Mouse (Mus musculus) cerebral cortex, adult 2 months (tissue): Measurements from ENCODE around the gene Grm7.

Experiments
- WGBS: fragments of 180-500 bp; shearing (Covaris S2); methylation state at CpG from one replicate; pipeline ENCODE4 v1.1.7; 2018; 5-methylcytosine and 5-hydroxymethylcytosine counted together

Grm7 gene

DNA sequence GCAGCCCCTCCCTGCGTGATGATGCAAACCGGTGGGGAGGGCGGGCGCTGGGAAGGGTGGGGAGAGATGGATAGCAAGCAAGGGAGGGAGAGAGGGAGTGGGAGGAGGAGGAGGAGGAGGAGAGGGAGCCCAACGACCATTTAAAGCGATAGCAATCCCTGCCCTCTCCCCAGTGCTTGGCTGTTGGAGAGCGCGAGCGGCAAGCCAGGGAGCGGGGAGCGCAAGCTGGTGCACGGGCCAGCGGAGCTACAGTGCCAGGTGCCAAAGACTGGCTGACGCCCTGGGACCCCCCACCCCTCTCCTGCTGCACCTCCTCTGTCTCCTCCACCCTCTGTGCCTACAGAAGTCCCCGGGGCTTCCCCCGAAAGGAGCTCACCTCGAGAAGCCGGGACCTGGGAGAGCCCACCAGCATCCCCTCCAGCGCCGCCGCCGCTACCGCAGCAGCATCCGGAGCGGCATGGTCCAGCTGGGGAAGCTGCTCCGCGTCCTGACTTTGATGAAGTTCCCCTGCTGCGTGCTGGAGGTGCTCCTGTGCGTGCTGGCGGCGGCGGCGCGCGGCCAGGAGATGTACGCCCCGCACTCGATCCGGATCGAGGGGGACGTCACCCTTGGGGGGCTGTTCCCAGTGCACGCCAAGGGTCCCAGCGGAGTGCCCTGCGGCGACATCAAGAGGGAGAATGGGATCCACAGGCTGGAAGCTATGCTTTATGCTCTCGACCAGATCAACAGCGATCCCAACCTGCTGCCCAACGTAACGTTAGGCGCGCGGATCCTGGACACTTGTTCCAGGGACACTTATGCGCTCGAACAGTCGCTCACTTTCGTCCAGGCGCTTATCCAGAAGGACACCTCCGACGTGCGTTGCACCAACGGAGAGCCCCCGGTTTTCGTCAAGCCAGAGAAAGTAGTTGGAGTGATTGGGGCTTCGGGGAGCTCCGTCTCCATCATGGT, at the start of gene Grm7:
Grm7 (plus strand) TSS at position 171 of the 951 bp plus-strand sequence.
- WGBS, result under 1% methylated on average over 65 of the region's 65 CpGs

DNA sequence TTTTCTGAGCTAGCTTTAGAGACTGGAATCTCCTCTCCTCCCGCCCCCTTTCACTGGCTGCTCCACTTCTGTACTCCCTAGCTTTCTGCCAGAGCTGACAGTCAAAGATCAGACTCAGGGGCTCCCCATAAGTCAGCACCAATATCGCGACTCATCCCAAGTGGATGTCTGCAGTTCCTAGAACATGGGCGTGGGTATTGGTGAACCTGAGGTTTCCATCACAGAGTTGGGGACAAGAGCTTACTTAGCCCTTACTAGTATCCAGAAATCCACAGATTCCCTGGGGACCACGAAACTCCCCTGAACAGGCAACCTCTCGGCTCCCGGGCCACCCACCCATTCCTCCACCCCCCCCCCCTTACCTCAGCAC, 355 bp upstream of the Grm7 start:
- 2% methylated on average over 7 of the region's 7 CpGs for WGBS

DNA sequence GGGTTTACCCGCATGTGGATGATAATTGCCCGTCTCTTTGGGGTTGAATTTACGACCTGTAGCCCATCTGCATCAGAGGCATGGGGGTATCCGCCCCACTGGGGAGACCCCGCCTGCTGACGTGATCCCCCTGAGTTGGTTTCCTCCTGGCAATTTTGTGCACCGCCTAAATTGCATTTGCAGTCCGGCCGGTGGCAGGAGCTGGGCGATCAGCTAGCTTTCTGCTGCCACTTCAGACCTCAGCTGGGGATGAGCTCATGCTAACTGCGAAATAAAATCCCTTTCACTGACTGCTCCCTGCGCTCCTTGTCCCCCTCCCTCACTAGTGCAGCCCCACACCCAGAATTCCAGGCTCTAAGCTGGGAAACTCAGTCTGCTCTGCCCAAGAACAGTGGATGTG, 1.5 kb downstream of the Grm7 start:
- 2% methylated on average over 12 of the region's 12 CpGs for WGBS

DNA sequence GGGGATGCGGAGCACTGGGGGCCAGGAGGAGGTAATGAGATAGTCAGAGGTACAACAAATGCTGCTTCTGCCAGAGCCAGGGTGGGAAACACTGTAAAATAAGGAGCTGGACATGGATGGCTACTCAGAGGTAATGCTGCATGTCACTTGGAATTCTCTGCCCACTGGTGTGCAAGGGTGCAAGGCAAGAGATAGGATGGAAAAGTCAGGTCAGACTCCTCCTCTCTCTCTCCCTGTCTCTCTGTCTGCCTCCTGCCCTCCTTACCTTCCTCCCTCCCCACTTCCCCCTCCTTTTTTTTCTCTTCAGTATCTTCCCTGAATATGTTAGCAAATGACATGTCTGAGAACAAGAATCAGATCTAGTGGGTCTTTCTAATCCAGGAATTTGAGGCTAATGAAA, 3.8 kb downstream of the Grm7 start:
- 41% methylated on average over 1 of the region's 1 CpGs for WGBS

DNA sequence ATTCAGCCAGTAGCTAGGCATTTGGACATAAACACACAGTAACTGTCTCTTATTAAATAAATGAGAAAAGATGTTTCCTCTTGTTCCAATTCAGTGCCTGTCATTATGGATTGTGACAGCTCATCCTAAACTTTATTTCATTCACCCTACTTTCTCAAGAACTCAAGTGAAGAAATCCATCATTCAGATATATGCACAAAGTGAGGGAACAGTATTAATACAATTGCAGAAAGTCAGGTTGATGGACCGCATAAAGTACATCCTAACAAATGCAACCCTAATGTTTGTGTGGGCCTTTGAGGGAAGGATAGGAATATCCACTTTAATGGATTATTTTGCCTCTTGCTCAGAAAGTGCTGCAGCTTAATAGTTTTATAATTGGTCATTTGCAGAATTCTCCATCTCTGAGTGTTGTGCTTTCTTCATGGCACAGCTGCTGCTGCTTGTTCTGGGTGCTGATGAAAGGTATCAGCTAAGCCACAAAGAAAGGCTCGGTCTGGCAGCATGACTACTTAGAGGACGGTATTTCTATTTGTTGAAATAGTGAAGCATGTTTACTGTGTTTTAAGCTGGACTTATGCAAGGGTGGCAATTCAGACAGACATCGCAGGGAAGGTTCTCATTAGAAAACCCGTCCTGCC, 8.1 kb downstream of the Grm7 start:
- 60% methylated on average over 5 of the region's 5 CpGs for WGBS

DNA sequence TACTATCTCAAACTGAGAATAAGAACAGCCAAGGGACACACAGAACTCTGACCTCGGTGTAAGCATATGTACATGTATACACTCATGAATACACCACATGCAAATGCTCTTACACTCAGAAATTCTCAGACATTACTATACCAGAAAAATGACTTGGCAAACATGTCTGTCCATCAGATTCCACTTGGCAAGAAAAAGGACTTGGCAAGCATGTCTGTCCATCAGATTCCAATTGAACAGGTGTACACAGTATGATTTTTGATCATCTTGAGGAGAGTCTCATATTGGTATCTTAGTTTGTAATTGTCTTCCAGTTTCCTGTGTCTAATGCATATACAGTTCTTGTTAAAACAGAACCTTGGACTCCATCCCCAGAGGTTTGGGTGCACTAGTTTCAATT, 19.1 kb downstream of the Grm7 start:
- WGBS, result 92% methylated on average over 1 of the region's 1 CpGs

DNA sequence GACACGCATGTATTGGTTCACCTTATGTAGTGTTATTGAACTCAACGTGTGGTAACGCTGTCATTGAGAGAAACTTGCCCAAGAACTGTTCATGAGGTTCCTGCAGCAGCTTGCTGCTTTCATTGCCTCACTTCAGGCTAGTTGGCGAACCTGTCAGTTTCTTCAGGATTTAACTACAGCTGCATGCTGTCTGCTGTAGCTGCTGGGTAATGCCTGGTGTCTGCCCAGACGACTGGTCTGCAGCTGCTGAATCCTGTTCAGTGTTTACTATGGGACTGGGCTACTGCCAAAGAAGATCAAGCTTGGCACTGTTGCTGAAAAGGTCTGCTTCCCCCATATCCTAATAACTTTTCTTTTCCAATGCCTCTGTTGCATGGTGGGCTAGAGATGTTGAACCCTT, 23.1 kb downstream of the Grm7 start:
- WGBS, result 46% methylated on average over 5 of the region's 5 CpGs

DNA sequence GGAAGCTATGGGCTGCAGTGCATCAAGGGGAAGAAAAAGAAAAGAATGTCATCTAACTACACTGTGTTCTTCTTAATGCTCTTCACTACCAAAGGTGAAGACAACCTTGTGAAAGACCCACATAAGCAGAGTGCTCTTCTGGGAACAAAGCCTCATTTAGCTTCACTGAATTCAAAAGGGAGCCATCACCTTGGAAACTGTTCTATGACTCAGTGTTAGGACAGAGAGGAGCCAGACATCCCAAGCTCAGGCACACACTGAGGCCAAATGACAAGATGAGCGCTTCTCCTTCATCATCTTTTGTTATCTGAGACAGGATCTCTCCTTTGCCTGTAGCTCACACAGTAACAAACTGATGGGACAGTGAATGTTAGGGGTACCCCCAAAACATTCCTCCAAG, 45.6 kb downstream of the Grm7 start:
- 40% methylated on average over 1 of the region's 1 CpGs for WGBS

DNA sequence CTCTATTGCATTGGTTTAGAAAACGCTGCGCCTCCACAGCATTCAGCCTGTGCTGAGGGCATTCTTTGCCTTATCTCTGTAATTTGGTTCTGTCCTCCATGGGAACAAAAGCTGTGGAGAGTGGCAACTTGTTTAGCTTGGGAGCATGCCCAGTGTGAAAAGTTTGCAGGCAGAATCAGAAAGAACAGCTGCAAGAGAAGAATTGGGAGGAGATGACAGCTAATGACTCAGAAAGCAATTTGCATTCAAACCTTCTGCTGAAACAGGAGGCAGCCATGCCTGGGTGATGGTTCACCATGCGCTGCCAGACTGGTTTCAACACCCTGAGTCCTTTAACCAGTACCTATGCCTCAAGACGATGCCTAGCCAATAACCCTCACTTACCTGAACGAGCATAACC, 64.4 kb downstream of the Grm7 start:
- WGBS, result 49% methylated on average over 5 of the region's 5 CpGs

DNA sequence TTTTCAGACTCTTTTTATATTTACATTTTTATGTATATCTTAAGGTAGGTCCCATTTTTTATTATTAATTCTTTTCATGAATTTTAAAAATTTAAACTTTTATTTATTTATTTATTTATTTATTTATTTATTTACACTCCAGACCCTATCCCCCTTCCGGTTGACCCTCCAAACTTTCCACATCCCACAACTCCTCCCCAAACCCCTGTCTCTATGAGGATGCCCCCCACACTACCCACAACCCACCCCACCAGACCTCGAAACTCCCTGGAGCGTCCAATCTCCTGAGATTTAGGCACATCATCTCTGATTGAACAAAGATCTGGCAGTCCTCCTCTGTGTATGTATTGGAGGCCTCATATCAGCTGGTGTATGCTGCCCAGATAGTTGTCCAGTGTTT, 69.6 kb downstream of the Grm7 start:
- 98% methylated on average over 3 of the region's 3 CpGs for WGBS

DNA sequence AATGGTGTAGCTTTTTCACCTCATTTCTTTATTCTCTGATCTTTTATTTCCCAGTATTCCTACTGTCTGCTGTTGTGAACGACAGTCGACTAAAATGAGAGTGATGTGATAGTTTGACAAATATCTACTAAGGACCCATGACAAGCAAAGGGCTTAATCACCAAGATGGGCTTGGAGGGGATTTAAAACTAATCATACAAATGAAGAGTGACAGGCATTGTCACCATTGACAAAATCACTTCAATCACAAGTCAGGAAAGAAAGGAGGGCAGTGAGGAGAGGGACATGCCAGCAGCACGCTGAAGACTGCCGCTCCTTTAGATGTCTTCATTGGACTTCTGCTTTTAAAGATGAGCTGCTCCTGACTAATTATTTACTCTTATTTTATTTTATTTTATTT, 78.0 kb downstream of the Grm7 start:
- WGBS, result 88% methylated on average over 4 of the region's 4 CpGs

DNA sequence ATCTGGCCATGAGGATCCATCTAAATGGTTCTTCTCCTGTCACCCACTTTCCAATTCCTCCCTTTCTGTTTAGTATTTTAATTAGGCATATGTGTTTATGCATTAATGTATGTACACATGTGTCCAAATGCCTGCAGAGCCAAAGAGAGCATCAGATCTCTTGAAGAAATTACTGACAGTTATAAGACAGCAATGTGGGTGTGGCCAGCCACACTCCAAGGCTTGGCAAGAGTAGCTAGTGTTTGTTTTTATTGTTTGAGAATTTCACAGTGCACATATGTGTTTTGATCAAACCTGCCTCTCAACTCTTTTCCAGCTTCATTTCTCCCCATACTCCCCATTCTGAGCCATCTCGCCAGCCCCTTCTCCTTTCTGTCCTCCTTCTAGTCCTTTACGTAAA, 88.5 kb downstream of the Grm7 start:
- 87% methylated on average over 2 of the region's 2 CpGs for WGBS

DNA sequence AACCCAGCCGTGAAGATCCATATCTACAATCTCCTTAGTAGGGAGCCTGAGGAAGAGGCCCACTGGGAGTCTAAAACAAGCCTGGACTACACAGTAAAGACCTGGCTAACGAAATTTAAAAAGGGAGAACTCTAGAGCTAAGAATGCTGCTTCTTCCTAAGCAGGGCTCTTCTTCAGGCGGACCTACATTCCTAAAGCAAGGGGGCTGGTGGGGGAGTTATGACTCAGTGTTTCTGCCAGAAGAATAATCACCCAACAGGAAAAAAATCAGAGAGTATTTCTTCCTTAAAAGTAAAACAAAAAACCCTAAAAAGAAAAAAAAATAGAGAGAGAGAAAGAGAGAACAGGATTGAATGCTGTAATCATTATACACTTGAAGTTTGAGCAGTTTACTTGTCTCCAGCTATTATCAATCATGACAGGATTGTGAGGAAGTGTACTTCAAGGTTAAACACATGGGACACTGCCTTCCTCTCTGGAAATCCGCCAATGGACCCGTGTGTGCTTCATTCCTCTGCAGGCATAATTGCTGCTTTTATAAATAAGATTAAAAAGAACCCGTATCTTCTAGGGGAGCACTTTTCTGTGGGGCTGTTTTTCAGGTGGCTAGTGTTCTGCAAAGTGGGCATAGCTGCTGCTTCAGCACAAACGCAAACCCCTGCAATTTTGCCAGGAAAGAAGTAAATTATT, 98.7 kb downstream of the Grm7 start:
- WGBS, result 29% methylated on average over 7 of the region's 7 CpGs

DNA sequence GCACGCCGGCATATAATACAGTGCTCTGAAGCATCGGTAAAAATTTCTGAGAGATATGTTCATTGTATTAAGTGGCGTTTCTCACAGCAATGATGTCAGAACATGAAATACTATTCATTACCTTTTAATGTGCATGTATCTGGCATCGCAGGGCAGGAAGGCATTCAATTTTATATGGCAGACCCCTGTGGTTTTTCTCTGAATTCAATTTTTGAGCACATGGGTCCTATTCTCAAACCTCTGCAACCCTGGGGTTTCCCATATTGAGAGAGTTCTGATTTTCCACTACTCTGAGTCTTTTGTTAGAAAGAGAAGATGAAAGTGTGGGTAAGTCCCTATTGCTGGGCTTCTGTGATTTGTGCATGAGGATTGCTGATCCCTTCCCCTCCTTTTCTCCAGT, 110.5 kb downstream of the Grm7 start:
- 87% methylated on average over 5 of the region's 5 CpGs for WGBS

DNA sequence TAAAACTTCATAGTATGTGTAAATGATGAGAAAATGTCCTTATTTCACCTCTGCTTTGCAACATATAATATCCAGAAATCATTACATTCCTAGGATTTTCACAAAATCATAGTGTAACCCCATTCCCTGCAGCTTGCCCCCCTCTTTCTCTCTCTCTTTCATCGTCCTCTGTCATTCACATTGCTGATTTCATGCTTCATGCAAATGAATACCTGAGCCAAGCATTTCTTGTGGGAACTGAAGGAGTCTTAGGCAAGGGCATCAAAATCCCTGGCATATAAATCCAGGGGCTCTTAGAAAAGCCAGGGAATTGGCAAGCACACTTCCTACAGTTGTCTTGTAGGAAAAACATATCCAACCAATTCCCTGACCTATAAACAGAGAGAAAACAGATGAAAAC, 127.3 kb downstream of the Grm7 start:
- 33% methylated on average over 1 of the region's 1 CpGs for whole genome bisulfite sequencing

DNA sequence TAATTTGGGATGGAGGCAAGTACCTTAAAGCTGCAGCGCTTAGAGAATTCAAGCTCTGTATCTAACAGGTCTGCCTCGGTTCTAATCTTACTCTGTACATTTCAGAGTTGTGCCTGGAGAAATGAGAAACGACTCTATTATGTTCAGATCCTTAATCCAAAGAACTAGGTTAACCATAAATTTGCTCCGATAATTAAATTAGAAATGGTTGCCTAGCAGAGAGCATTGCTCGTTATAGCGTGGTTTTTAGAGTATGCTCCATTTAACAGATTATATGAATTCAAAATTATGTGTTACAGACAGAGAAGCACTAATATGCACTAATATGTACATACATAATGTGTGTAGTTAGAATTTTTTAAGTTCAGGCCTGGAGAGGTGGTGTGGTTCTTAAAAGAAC, 130.7 kb downstream of the Grm7 start:
- 73% methylated on average over 6 of the region's 6 CpGs for WGBS

DNA sequence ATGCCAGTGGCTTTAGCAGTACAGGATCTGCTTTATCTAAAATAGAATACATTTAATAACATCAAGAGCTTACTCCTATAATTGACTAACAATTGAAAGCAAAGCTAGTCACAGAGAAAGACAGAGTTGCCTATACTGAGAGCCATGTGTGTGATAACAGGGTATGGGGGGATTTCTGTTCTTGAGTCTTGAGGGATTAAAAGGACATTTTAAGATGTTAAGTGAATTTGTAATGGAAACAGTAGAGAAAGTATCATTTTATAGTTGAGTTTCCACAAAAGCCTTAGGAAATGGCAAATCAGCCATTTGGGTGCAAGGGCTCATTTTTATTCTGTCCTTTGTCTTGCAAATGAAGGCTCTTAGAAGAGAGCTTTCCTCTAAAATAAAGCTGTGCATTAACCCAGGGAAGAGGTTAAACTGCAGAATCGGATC, 140.1 kb downstream of the Grm7 start:
- WGBS, result 52% methylated on average over 1 of the region's 1 CpGs

DNA sequence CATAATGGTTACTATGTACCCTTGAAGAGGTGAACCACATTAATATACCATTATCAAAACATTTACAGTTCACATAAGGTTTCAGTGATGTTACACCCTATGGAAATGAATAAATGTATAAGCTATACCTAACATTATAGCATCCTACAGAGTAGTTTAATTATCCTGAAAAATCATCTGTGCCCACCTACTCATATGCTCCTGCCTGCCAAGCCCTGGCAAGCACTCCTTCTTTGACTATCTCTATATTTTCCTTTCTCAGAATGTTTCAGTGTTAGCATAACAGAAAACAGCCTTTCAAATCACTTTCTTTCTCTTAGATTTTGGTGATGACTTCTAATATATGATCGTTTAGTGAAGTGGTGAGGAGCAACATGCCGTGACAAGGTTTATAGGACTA, 147.3 kb downstream of the Grm7 start:
- 44% methylated on average over 2 of the region's 2 CpGs for WGBS

DNA sequence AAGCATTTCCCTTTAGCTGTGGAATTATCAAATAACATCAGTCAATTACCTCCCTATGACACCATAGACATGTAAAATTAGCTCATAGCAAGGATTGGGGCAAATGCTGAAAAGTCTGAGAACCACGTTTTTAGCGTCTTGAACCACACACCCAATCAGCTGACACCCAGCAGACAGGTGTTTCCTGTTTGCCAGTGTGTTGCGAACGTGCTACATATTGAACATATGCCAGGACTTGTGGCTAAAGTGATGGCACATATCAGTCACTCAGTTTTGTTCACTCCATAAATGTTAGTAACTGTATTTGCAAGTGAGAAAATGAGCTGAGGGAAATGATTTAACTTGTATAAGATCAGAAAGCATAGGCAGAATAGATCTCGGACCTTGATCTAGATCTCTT, 162.1 kb downstream of the Grm7 start:
- WGBS, result 66% methylated on average over 5 of the region's 5 CpGs

DNA sequence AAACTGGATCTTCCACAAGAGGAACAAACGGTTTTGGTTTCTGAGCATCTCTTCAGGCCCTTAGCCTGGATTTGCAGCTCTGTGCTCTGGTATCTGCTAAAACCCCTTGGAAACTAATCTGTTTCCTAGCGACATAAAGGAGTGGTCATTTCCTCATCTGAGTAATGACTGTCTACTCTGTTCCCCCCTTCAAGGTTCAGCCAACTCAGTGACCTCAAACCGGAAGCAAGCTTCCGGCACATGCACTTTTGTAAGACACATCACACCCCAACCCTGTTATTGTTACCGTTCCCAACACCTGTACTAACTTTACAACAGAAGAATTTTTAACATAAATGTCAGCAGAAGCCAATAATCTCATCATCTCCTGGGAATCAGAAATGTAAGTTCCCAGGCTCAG, 166.8 kb downstream of the Grm7 start:
- 81% methylated on average over 5 of the region's 5 CpGs for WGBS

DNA sequence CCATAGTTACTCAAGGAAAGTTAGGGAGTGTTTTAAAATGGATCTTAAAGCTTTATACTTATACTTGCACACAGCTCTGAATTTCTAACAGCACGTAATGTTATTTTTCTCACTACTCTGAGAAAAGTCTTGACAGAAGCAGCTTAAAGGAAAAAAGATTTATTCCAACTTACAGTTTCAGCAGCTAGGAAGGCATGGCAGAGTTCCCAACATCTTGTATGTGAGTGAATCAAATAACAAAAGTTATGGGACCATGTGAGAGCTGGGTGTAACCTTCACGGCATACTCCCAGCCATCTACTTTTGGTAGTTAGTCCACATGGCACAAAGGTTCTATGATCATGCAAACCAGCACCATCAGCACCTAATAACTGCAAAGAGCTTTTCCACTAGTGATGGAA, 172.9 kb downstream of the Grm7 start:
- WGBS, result 47% methylated on average over 2 of the region's 2 CpGs

DNA sequence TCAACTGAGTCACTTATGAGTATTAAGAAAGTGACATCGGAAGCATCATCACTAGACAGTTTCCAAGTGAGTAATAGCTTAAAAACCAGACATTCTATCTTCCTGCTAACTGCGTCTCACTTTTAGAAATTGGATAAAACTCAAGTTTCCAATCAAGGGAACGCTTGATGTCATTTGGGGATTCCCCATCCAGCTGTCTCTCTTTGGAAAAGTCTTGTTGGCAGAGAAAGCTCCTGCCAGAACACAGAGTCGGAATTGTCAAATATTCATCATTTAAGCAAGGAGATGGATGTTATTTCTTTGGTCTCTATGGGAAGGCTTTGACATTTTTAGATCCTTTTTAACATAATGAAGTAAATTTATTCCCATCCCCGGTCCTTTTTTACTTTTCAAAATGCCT, 336.6 kb downstream of the Grm7 start:
- WGBS, result 29% methylated on average over 5 of the region's 5 CpGs

DNA sequence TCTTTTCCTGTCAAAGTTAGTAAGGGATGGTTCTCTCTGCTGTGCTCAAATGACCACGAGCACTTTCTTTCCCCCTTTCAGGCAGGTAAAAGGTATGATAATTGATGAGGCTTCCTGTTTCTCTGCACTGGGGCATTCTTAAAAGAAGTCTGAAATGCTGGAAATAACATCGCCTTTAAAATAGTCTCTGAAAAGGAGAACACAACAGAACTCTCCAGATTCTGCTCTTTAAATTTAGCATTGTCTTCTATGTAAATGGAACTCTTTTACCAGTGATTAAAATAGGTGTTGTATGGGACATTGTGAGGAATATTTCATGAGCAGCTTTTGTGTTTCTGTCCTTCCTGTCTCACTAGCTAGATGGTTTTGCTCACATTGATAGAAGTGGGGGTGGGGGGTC, 393.7 kb downstream of the Grm7 start:
- WGBS, result 60% methylated on average over 2 of the region's 2 CpGs
